Mouse (Mus musculus) urinary bladder, adult 2 months (tissue): ENCODE measurements around the gene Olfr1511. TPM values are rescaled to one million over a fixed set of nuclear protein-coding genes. Genes with fewer than 3 reads are reported as not detected.
"Not testable (repeated sequence)": the region's sequence is repeated elsewhere in the genome, so short reads cannot be mapped to it uniquely, and the experiment has no call there.

Experiments used
- DNase-seq: peaks from one replicate; pipeline ENCODE4 v3.0.0; 2022; ENCODE audit warnings: low spot score
- polyA plus RNA-seq: library from polyadenylated mRNA; depleted of rRNA; stranded (reverse); fragments of >200 nt; gene quantifications from 2 replicates; pipeline ENCODE4 v1.2.3, GENCODE M21; 2012; rRNA removed

Gene Olfr1511
- polyA plus RNA-seq: not detected in 2 replicates

DNA sequence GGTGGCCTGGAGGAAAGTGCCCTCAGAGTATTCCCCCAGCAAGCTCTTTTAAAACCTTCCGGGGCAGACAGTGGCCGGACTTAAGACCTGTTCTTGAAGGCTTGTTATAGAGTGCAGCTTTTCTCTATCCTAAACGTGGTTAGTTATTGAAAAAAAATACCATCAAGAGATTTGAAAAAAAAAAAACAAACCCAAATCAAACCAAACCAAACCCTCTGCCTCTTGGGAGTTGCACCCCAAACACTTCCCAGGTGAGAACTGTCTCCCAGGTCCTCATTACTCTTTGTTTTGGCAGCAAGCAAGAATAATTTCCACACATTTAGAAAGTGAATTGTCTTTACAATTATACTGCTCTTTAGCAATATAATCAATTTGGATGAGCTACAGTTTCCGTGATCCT, at the start of gene Olfr1511:
TSS of gene Olfr1511 (minus strand) at position 101 of the 400 bp plus-strand sequence.
- no peak for DNase-seq

DNA sequence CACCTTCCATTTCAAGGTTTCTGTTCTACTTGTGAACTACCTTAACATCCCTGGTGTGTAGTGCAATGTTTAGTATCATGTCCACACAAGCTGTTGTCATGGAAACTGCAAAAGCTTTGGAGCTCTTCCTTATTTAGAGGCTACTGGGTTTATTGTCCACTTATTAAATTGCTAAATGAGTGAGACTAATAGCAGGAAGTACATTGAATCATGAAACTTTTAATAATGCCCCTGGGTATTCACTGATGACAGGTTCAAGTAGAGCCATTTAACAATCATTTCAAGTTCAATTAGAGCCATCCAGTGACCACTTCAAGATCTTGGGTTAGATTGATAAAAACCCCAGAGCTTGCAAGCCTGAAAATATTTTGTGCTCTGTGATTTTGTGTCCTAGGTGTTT, 45.5 kb upstream of the Olfr1511 start, which contains the start of gene Olfr1509:
TSS of gene Olfr1509 (plus strand) at position 301 of the 400 bp plus-strand sequence.
- no peak for DNase-seq

DNA sequence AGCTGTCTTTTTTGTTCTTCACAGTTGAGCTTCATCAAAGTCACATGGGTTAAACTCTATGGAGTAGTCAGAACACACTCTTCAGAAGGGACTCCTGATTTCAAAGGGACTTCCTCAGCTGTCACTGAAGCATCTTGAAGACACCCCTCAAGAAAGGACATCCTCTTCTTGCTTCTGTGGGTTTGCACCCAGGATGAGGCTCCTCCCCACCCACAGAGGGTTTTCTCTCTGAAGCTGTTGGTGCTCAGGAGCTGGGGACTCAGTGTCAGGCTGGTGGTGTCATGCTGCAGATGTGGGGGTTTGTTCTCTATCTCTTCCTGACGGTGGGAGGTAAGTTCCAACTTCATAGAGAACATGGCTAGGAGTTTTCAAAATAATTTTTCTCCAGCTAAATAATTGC, 30.5 kb upstream of the Olfr1511 start:
- DNase-seq: no peak

DNA sequence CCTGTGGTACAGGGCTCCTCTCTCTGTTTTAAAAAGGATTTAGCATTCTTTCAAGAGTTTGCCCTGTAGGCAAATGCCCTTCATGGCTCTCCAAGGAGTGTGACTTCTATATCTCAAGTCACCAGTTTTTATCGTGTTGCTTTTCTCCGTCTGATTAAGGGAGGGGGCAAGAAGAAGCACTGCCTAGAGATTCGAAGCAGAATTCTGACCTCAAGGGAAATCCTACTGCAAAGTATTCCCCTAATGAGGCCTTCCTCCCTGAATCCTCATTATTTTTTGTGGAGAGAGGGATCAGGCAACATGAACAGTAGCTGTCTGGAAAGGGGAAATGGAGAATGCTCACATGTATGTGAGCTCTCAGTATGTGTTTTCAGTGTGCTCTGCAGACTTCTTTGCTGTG, 17.1 kb upstream of the Olfr1511 start, which contains the start of gene Olfr1510:
TSS of gene Olfr1510 (minus strand) at position 101 of the 400 bp plus-strand sequence.
- no peak for DNase-seq

DNA sequence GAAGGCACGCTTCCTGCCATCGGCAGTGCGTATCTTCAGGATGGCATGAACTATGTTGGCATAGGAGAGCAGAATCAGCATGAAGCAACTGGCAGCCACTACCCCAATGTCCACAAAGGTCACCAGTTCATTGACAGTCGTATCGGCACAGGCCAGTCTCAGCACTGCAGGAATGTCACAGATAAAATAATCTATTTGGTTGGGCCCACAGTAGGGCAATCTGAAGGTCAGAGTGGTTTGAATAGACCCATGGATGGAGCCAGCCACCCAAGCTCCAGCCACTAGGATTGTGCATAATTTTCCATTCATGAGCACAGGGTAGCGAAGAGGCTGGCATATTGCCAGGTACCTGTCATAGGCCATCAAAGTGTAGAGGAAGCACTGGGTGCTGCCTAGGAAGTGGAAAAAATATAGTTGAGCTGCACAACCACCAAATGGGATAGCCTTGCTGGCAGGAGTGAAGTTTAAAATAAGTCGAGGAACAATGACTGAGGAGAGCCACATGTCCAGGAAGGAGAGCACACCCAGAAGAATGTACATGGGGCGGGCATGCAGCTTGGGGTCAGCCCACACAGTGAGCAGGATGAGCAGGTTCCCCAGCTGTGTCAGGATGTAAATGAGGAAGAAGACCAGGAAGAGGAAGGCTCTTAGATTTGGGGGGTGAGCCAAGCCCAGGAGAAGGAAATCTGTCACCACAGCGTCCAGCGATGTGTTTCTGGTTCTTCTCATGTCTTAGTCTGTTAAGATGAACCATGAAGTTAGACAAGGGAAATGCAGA, 13.2 kb upstream of the Olfr1511 start:
- not testable (repeated sequence) for DNase-seq

DNA sequence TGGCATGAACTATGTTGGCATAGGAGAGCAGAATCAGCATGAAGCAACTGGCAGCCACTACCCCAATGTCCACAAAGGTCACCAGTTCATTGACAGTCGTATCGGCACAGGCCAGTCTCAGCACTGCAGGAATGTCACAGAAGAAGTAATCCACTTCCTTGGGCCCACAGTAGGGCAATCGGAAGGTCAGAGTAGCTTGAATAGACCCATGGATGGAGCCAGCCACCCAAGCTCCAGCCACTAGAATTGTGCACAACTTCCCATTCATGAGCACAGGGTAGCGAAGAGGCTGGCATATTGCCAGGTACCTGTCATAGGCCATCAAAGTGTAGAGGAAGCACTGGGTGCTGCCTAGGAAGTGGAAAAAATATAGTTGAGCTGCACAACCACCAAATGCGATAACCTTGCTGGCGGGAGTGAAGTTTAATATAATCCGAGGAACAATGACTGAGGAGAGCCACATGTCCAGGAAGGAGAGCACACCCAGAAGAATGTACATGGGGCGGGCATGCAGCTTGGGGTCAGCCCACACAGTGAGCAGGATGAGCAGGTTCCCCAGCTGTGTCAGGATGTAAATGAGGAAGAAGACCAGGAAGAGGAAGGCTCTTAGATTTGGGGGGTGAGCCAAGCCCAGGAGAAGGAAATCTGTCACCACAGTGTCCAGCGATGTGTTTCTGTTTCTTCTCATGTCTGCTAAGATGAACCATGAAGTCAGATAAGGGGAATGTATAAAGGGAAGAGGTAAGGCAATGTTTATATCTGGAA, 6.9 kb downstream of the Olfr1511 start:
- DNase-seq: not testable (repeated sequence)

DNA sequence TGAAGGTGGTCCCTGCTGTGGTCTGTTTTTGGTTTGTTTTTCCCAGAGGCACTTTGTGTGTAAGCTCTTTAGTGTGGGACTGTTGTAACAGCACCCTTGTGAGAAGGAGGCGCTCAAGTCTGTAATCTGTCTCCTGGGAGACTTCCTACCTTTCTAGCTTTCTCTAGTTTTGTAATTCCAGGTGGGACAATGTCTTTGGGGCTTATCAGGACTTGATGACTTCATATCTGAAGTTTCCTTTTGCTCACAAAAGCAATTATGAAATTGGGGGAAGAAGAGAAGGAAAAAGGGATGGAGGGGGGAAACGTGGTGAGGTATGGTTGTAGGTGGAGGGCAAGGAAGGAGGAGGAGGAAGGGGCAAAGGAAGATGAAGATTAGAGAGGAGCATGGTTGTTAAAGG, 18.1 kb downstream of the Olfr1511 start, which contains the start of gene Olfr1512:
TSS of gene Olfr1512 (minus strand) at position 101 of the 400 bp plus-strand sequence.
- no peak for DNase-seq

DNA sequence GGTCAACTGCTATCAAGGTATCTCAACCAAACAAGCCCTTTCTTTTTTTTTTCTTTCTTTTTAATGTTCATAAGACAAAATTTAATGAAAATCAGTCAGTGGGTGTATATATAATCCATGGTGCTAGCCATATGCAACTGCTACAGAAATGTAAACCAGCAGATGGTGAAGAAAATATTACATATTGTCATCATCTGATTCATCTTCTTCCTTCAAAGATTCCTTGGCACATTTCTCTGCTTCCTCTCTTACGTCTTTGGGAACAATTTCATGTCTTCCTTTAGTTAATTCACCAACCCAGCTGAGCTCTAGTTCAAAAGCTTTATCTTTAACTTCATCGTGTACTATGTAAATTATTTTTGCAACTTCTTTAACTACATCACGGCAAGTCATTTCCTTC, 28.4 kb downstream of the Olfr1511 start:
- DNase-seq: no peak

DNA sequence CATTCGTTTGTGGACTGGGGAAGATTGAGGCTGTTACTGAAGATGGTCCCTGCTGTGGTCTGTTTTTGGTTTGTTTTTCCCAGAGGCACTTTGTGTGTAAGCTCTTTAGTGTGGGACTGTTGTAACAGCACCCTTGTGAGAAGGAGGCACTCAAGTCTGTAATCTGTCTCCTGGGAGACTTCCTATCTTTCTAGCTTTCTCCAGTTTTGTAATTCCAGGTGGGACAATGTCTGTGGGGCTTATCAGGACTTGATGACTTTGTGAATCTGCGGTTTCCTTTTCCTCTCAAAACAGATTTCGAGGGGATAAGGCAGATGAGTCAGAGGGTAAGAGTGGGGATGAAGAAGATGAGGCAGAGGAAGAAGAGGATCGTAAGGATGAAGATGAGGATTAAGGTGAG, 40.9 kb downstream of the Olfr1511 start, which contains the start of gene Olfr1513:
TSS of gene Olfr1513 (minus strand) at position 101 of the 400 bp plus-strand sequence.
- no peak for DNase-seq

Other genes with a start within 250 kb of the Olfr1511 start
- gene Supt16, start 200.0 kb downstream of the Olfr1511 start, polyA plus RNA-seq: 20.3 and 26.8 TPM in 2 replicates
- 47.8 and 51.2 TPM in 2 replicates for gene Chd8, start 139.6 kb downstream of the Olfr1511 start, polyA plus RNA-seq
- gene Tox4, start 118.2 kb downstream of the Olfr1511 start, polyA plus RNA-seq: 27.8 and 29.3 TPM in 2 replicates
- 17.5 and 18.1 TPM in 2 replicates for gene Rab2b, start 117.8 kb downstream of the Olfr1511 start, polyA plus RNA-seq
- 32.9 and 36.4 TPM in 2 replicates for gene Mettl3, start 92.3 kb downstream of the Olfr1511 start, polyA plus RNA-seq
- 6.3 and 8.1 TPM in 2 replicates for gene Sall2, start 68.6 kb downstream of the Olfr1511 start, polyA plus RNA-seq
- gene Olfr1513, start 41.0 kb downstream of the Olfr1511 start, polyA plus RNA-seq: not detected in 2 replicates
- not detected in 2 replicates for gene Olfr1512, start 18.2 kb downstream of the Olfr1511 start, polyA plus RNA-seq
- not detected in 2 replicates for gene Olfr1510, start 17.0 kb upstream of the Olfr1511 start, polyA plus RNA-seq
- gene Olfr1509, start 45.6 kb upstream of the Olfr1511 start, polyA plus RNA-seq: not detected in 2 replicates
- gene Olfr1508, start 70.1 kb upstream of the Olfr1511 start, polyA plus RNA-seq: not detected in 2 replicates
- gene Olfr1507, start 98.4 kb upstream of the Olfr1511 start, polyA plus RNA-seq: not detected in 2 replicates